Mouse (Mus musculus): Measurements from ENCODE around the gene S100a1. TPM values are rescaled to one million over a fixed set of nuclear protein-coding genes. Genes with fewer than 3 reads are reported as not detected.
A peak's percentile ranks its signal among the peaks of the same experiment; 100 is the strongest.

S100a1 gene
- polyA plus RNA-seq, 1 experiment from 2014 or later = 309 TPM

DNA sequence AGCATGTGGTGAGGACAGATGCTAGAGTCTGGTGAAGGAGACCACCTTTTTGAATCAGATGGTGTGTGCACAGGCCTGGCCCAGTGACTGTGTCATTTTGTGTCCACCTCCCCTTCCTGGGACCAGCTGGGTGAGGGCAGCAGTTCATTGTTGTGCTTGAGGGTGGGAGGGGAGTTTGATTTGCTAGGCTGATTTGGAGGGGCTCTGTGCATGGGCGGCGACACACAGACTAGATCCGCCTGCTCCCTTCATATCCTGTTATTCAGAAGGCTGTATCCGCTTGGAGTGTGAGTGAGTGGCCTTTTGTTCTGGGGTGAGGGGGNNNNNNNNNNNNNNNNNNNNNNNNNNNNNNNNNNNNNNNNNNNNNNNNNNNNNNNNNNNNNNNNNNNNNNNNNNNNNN, 26.7 kb upstream of the S100a1 start:
- Histone ChIP-seq H3K4me2 (replicated peaks; ENCODE audit: low read depth, low read length) (peak overlapping the region; percentile 49), H3K27ac (ENCODE audit: low read length) (peak overlapping the region; percentile 84), H3K27me3 (replicated peaks; ENCODE audit: insufficient read depth, low read length) (no peaks in the 10 kb centered on the region), H3K36me3 (ENCODE audit: insufficient read depth, low read length) (no peaks in the 10 kb centered on the region), H3K9ac (replicated peaks; ENCODE audit: low read depth) (peak overlapping the region; percentile 44; the same call in 1 of the 2 replicates), H3K4me1 (ENCODE audit: insufficient read depth, low read depth, low read length) (no peaks in the 10 kb centered on the region; the same call in 1 of the 2 replicates), H3K4me3 (ENCODE audit: low read depth, low read length) (peak overlapping the region; percentile 25; the same call in 1 of the 2 replicates), H3K9me3 (ENCODE audit: low read length) (no peaks in the 10 kb centered on the region)
- peak; percentile 90 for ATAC-seq
- TF ChIP-seq EP300 (IDR thresholded peaks at IDR 0.05) = peak; percentile 81
- no peak for TF ChIP-seq CTCF (IDR thresholded peaks at IDR 0.05)
- peak; percentile 78 for DNase-seq (ENCODE audit: low spot score)
- 42% methylated on average over 4 of the region's 4 CpGs for WGBS

DNA sequence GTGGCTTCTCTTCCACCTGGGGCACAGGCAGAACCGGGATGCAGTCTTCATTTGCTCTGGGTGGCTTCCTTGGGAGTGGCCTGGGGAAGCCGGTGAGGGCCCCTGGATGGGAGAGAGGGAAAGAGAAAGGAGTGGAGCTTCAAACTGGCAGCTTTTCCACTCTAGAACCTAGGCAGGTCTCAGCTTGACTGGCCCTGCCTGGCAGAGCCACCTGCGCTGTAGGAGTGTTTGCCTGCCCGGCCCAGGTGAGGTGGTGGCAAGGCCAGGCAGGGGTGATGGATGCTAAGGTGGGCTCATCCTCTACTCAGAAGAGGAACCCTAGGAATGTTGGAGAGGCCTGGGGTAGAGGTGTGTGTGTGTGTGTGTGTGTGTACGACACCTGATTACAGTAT, 23.7 kb upstream of the S100a1 start:
- Histone ChIP-seq H3K9me3 (ENCODE audit: low read length) (no peaks in the 10 kb centered on the region), H3K4me1 (ENCODE audit: insufficient read depth, low read depth, low read length) (no peaks in the 10 kb centered on the region; the same call in 1 of the 2 replicates), H3K9ac (replicated peaks; ENCODE audit: low read depth) (peak overlapping the region; percentile 46), H3K4me3 (ENCODE audit: low read depth, low read length) (peak overlapping the region; percentile 34), H3K27ac (ENCODE audit: low read length) (peak overlapping the region; percentile 87), H3K36me3 (ENCODE audit: insufficient read depth, low read length) (no peaks in the 10 kb centered on the region), H3K4me2 (replicated peaks; ENCODE audit: low read depth, low read length) (peak overlapping the region; percentile 48), H3K27me3 (replicated peaks; ENCODE audit: insufficient read depth, low read length) (no peaks in the 10 kb centered on the region)
- ATAC-seq (no peak), DNase-seq (ENCODE audit: low spot score) (no peak)
- WGBS = 55% methylated on average over 5 of the region's 5 CpGs
- TF ChIP-seq EP300 (IDR thresholded peaks at IDR 0.05) (no peak), CTCF (IDR thresholded peaks at IDR 0.05) (no peak)

DNA sequence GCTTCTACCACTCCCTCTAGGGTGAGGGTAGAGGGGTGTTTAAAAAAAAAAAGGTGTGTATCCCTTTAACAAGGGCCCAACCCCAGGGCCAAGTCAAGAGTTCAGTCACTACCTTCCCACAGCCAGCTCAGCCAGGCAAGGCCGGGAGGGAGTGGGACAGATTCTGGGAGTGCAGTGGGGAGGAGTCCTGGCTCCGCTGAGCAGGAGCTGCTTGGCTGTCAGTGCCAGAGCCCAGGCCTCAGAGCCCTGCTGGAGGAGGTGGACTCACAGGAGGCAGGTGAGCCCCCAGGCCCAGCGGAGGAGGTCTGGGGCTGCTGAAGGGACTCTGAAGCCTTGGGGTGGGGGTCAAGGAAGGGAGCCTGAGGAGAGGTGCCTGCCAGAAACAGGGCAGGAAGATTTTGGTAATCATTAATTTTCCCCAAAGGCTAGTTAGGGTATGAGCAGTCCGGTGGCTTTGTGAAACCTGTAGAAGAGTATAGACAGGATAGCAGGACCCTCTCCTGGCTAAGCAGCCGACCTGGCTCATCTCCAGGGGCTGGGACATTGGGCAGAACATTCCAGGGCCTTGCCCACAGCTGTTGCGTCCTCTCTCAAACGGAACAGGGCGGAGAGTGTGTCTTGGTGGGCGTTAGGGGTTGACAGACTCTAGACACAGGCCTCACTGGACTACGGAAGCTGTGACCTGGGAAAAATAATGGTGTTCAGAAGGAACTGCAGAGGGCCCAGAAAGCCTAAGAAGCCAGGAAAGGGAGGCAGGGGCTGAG, 23.1 kb upstream of the S100a1 start, which contains the start of gene S100a16:
S100a16 (plus strand) TSS at position 114 of the 764 bp plus-strand sequence.
- peak within 1 kb of the TSS; percentile 48 for H3K4me2 ChIP-seq (replicated peaks; ENCODE audit: low read depth, low read length)
- WGBS = 21% methylated on average over 10 of the region's 10 CpGs
- no peaks in the 10 kb centered on the region; the same call in 1 of the 2 replicates for H3K4me1 ChIP-seq (ENCODE audit: insufficient read depth, low read depth, low read length)
- H3K36me3 ChIP-seq (ENCODE audit: insufficient read depth, low read length) = no peaks in the 10 kb centered on the region
- H3K9ac ChIP-seq (replicated peaks; ENCODE audit: low read depth) = peak within 1 kb of the TSS; percentile 46
- peak within 1 kb of the TSS; percentile 87 for H3K27ac ChIP-seq (ENCODE audit: low read length)
- ATAC-seq = peak; percentile 87
- peak; percentile 92 for DNase-seq (ENCODE audit: low spot score)
- H3K4me3 ChIP-seq (ENCODE audit: low read depth, low read length) = peak within 1 kb of the TSS; percentile 34
- TF ChIP-seq EP300 (IDR thresholded peaks at IDR 0.05) = no peak
- no peak for TF ChIP-seq CTCF (IDR thresholded peaks at IDR 0.05)
- H3K9me3 ChIP-seq (ENCODE audit: low read length) = no peaks in the 10 kb centered on the region
- no peaks in the 10 kb centered on the region for H3K27me3 ChIP-seq (replicated peaks; ENCODE audit: insufficient read depth, low read length)

- 67% methylated on average over 1 of the region's 1 CpGs for WGBS
- TF ChIP-seq CTCF (IDR thresholded peaks at IDR 0.05) (no peak), EP300 (IDR thresholded peaks at IDR 0.05) (no peak)
- no peak for ATAC-seq
Measured at GRCm38 (mm10) chr3:90535446-90535845, 21.3 kb upstream of the S100a1 start.

DNA sequence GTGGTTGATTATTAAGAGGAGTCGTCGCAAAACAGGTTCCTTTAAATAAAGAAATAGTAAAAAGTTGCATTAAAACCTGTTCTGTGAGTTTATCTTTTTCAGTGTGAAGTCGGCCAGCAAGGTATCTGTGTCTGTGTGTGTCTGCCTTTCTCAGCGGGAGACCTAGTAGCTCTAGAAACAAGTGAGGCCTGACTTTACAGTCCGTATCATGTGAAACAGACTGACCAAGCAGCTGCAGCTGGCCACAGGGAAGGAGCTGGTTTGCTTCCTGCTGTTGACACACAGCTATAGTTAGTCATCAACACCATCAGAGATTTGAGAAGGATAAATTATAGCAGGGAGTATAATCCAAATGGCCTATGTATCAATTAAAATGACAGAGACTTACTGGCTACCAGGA, 17.5 kb upstream of the S100a1 start:
- Histone ChIP-seq H3K4me3 (ENCODE audit: low read depth, low read length) (no peak overlapping the region), H3K27ac (ENCODE audit: low read length) (no peak overlapping the region), H3K4me1 (ENCODE audit: insufficient read depth, low read depth, low read length) (no peaks in the 10 kb centered on the region), H3K36me3 (ENCODE audit: insufficient read depth, low read length) (no peaks in the 10 kb centered on the region), H3K27me3 (replicated peaks; ENCODE audit: insufficient read depth, low read length) (no peaks in the 10 kb centered on the region), H3K9me3 (ENCODE audit: low read length) (no peaks in the 10 kb centered on the region), H3K4me2 (replicated peaks; ENCODE audit: low read depth, low read length) (no peak overlapping the region), H3K9ac (replicated peaks; ENCODE audit: low read depth) (no peak overlapping the region)
- ATAC-seq = no peak
- TF ChIP-seq CTCF (IDR thresholded peaks at IDR 0.05) (no peak), EP300 (IDR thresholded peaks at IDR 0.05) (no peak)
- no peak for DNase-seq (ENCODE audit: low spot score)
- WGBS = 51% methylated on average over 5 of the region's 5 CpGs

More at GRCm38 (mm10) chr3:90535446-90535845, 21.3 kb upstream of the S100a1 start:
- Histone ChIP-seq H3K4me3 (ENCODE audit: low read depth, low read length) (no peak overlapping the region), H3K9ac (replicated peaks; ENCODE audit: low read depth) (no peak overlapping the region), H3K36me3 (ENCODE audit: insufficient read depth, low read length) (no peaks in the 10 kb centered on the region), H3K27ac (ENCODE audit: low read length) (no peak overlapping the region), H3K4me1 (ENCODE audit: insufficient read depth, low read depth, low read length) (no peaks in the 10 kb centered on the region; the same call in 1 of the 2 replicates), H3K9me3 (ENCODE audit: low read length) (no peaks in the 10 kb centered on the region), H3K27me3 (replicated peaks; ENCODE audit: insufficient read depth, low read length) (no peaks in the 10 kb centered on the region), H3K4me2 (replicated peaks; ENCODE audit: low read depth, low read length) (no peak overlapping the region)
- DNase-seq (ENCODE audit: low spot score) = no peak

DNA sequence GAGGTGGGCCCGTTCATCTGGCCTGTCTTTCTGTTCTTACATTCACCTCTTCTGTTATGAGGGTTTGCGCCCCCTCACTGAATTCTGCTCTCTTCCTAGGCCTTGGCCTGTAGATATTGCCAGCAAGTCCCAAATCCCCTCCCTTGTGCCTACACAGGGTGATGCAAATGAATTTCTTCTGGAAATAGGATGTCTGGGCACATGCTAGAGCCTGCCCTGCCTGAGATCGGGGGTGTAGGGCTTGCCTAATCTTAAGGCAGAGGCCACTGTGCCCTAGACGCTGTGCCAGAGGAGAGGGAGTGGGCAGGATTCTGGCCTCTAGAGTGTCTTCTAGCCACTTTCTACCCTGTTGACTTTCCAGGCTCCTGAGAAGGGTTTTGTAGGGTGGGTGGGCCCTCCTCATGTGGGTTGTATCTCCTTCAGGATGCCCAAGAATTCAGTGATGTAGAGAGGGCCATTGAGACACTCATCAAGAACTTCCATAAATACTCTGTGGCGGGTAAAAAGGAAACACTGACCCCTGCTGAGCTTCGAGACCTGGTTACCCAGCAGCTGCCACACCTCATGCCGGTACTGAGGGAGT, 13.2 kb upstream of the S100a1 start:
- Histone ChIP-seq H3K36me3 (ENCODE audit: insufficient read depth, low read length) (no peaks in the 10 kb centered on the region), H3K9me3 (ENCODE audit: low read length) (no peaks in the 10 kb centered on the region), H3K27ac (ENCODE audit: low read length) (peak overlapping the region; percentile 54; the same call in 1 of the 2 replicates), H3K9ac (replicated peaks; ENCODE audit: low read depth) (no peak overlapping the region), H3K4me1 (ENCODE audit: insufficient read depth, low read depth, low read length) (no peaks in the 10 kb centered on the region; the same call in 1 of the 2 replicates), H3K4me3 (ENCODE audit: low read depth, low read length) (no peak overlapping the region), H3K4me2 (replicated peaks; ENCODE audit: low read depth, low read length) (peak overlapping the region; percentile 15), H3K27me3 (replicated peaks; ENCODE audit: insufficient read depth, low read length) (no peaks in the 10 kb centered on the region)
- TF ChIP-seq EP300 (IDR thresholded peaks at IDR 0.05) = peak; percentile 52; the same call in 1 of the 2 replicates
- no peak for TF ChIP-seq CTCF (IDR thresholded peaks at IDR 0.05)
- ATAC-seq (peak; percentile 42), DNase-seq (ENCODE audit: low spot score) (no peak)
- WGBS = 62% methylated on average over 7 of the region's 7 CpGs
